Mouse (Mus musculus) forebrain, embryonic 14.5 days (tissue): ENCODE data around the gene Eng. TPM values are rescaled to one million over a fixed set of nuclear protein-coding genes. Genes with fewer than 3 reads are reported as not detected.

Experiments used
- ATAC-seq: fragments of 200-750 bp; cut with Nextera tagmentation; 2 replicates; pipeline ENCODE4 v1.8.0; 2017; ENCODE audit warnings: mild to moderate bottlenecking, moderate library complexity
- DNase-seq: peaks from one replicate; pipeline ENCODE4 v3.0.0-alpha.2; 2015; ENCODE audit warnings: low spot score
- H3K27ac ChIP-seq: fragments of 300-500 bp; sonication (generic); 2 replicates; pipeline ENCODE4 v1.5.1; 2014; ENCODE audit warnings: low read depth, mild to moderate bottlenecking, control low read depth, low read length, moderate library complexity
- H3K27me3 ChIP-seq: fragments of 300-500 bp; sonication (generic); replicated peaks from 2 replicates; pipeline ENCODE4 v1.6.1; 2014; ENCODE audit warnings: low read length, control low read depth, mixed read lengths; ENCODE audit not compliant: control insufficient read depth, insufficient read depth
- H3K36me3 ChIP-seq: fragments of 300-500 bp; sonication (generic); 2 replicates; pipeline ENCODE4 v1.6.1; 2014; ENCODE audit warnings: low read length, control low read depth; ENCODE audit not compliant: control insufficient read depth, insufficient read depth
- H3K4me1 ChIP-seq: fragments of 300-500 bp; sonication (generic); 2 replicates; pipeline ENCODE4 v1.6.1; 2014; ENCODE audit warnings: antibody characterized with exemption, low read length, control low read depth; ENCODE audit not compliant: control insufficient read depth, insufficient read depth
- H3K4me2 ChIP-seq: fragments of 300-500 bp; sonication (generic); 2 replicates; pipeline ENCODE4 v1.6.1; 2014; ENCODE audit warnings: mild to moderate bottlenecking, control low read depth, low read length
- H3K4me3 ChIP-seq: fragments of 300-500 bp; sonication (generic); 2 replicates; pipeline ENCODE4 v1.5.1; 2014; ENCODE audit warnings: low read depth, low read length, control low read depth
- H3K9ac ChIP-seq: fragments of 300-500 bp; sonication (generic); 2 replicates; pipeline ENCODE4 v1.6.1; 2014; ENCODE audit warnings: mild to moderate bottlenecking, low read length, control low read depth, moderate library complexity
- H3K9me3 ChIP-seq: fragments of 300-500 bp; sonication (generic); replicated peaks from 2 replicates; pipeline ENCODE4 v1.6.1; 2016; ENCODE audit warnings: low read length, control low read depth, mixed read lengths; ENCODE audit not compliant: control insufficient read depth
- WGBS: fragments of 180-500 bp; shearing (Covaris S2); extraction: QIAGEN DNeasy Blood & Tissue Kit; methylation state at CpG from one replicate; pipeline ENCODE4 v1.1.7; 2014; 5-methylcytosine and 5-hydroxymethylcytosine counted together
- polyA plus RNA-seq: library from polyadenylated mRNA; unstranded; fragments of >200 nt; fragmentation: Nextera tagmentation; extraction: Ambion mirVana; gene quantifications from 2 replicates; pipeline ENCODE4 v1.2.1, GENCODE M21; 2014

The Eng gene
- polyA plus RNA-seq, 1 experiment from 2014 or later: 15.0 TPM

DNA sequence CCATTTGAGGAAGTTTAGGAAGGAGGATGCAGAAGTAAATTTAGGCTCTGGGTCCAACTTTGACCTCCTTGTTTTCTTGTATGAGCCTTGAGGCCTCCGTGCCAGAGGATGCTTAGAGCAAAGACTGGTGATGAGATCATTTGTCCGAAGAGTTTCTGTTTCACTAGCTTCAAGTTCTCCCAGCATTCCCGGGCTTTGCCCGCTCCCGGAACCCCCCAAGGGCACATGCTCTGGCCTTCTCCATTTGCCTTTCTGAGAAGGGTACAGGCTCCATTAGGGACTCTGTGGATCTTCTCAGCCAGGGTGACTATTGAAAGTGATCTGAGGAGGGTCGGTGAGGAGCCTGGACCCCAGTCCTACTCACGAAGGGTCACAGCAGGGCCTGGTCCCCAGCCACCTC is 971 bp downstream of the Eng start:
- DNase-seq (no peak), ATAC-seq (no peak)
- Histone ChIP-seq H3K36me3 (no peaks in the 10 kb centered on the region), H3K9ac (no peak overlapping the region), H3K4me2 (no peak overlapping the region), H3K27me3 (no peaks in the 10 kb centered on the region), H3K4me1 (no peaks in the 10 kb centered on the region), H3K9me3 (no peaks in the 10 kb centered on the region), H3K27ac (no peak overlapping the region), H3K4me3 (no peak overlapping the region)
- 92% methylated on average over 7 of the region's 7 CpGs for WGBS

DNA sequence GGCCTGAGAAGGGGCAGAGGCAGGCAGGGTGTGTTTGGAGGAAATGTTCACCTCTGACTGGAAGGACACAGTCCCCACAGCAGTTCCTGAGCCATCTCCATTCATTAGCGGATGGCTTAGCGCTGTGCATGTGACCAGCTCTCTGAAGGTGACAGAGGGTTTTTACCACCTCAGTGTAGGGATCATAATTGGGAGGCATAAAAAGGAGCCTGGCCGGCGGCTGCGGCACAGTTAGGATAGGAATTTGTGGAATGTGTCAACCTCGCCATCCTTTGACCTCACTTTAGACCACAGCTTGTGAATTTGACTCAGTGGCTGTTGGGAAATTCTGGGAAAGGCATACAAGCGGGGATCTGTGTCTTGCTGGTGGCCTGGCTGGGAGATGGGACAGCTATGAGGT is 7.4 kb downstream of the Eng start:
- WGBS: 65% methylated on average over 7 of the region's 7 CpGs
- DNase-seq (no peak), ATAC-seq (no peak)
- Histone ChIP-seq H3K27me3 (no peaks in the 10 kb centered on the region), H3K4me3 (no peak overlapping the region), H3K4me1 (no peaks in the 10 kb centered on the region), H3K4me2 (no peak overlapping the region), H3K9me3 (no peaks in the 10 kb centered on the region), H3K9ac (no peak overlapping the region), H3K36me3 (no peaks in the 10 kb centered on the region), H3K27ac (no peak overlapping the region)

DNA sequence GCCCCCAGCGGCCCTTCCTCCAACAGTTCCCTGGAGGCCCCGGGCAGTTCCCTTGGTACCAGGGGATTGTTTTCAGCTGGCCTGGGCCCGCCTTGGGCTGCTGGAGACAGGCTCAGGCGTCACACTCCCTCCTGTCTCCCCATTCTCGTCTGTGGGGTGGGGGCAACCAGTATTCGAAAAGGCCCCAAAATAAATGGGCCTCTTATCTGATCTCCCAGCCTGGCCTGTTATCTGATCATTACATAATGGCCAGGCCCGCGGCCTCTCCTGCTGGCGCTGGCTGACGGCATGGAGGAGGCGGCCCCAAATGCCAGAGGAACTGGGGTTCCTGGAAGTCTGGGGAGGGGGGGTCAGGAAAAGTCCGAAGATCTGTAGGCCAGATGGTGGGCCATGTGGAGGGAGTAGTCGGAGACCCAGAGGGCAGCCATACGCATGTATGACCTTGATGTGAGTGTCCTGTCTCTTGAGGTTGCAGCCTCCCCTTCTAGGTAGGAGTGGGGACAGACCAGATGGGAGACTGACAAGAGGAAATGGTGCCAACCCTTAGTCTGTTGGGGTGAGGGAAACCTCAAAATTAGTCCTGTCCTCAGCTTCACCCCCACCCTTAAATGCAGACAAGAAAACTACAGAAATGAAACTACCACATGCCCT is 8.5 kb downstream of the Eng start:
- no peak overlapping the region for H3K9ac ChIP-seq
- WGBS: 87% methylated on average over 14 of the region's 14 CpGs
- no peaks in the 10 kb centered on the region for H3K4me1 ChIP-seq
- no peak overlapping the region for H3K4me3 ChIP-seq
- no peaks in the 10 kb centered on the region for H3K9me3 ChIP-seq
- ATAC-seq (no peak), DNase-seq (no peak)
- no peak overlapping the region for H3K27ac ChIP-seq
- H3K4me2 ChIP-seq: no peak overlapping the region
- H3K27me3 ChIP-seq: no peaks in the 10 kb centered on the region
- H3K36me3 ChIP-seq: no peaks in the 10 kb centered on the region

DNA sequence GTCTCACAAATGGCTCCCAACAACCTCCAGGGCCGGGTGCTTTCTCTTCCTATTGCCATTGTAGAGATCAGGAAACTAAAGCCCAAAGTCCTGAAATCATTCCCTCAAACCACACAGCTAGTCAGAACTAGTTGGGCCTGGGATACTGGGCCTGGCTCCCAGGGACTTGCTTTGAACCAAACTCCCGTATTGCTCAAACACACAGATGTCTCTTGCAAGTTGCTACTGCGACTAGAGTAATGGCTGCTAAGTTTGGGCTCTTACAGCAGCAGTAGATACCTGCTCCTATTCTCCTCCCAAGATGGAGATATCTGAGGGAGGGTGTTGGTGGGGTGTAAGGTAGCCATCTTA is 9.0 kb downstream of the Eng start:
- no peaks in the 10 kb centered on the region for H3K36me3 ChIP-seq
- ATAC-seq (no peak), DNase-seq (no peak)
- H3K4me2 ChIP-seq: no peak overlapping the region
- no peak overlapping the region for H3K4me3 ChIP-seq
- H3K27ac ChIP-seq: no peak overlapping the region
- 92% methylated on average over 3 of the region's 3 CpGs for WGBS
- no peaks in the 10 kb centered on the region for H3K27me3 ChIP-seq
- H3K4me1 ChIP-seq: no peaks in the 10 kb centered on the region
- no peak overlapping the region for H3K9ac ChIP-seq
- H3K9me3 ChIP-seq: no peaks in the 10 kb centered on the region

DNA sequence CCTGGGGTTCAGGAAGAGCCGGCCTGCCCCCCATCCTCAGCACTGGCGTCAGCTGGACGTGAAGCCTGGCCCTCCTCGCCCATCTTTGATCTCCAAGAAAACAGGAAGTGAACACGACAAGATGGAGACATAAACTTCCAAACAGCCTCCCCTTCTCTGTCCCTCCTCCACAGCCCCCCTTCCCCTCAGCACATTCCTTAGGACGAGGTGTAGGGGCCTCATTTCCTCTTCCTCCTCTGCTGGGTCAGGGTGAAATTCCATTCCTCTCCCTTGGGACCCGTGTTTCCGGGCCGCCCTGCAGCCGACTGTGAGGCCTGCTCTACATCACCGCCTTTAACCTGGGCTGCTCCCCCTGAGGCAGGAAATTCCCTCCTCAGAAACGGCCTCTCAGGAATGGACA is 9.4 kb downstream of the Eng start:
- no peak for ATAC-seq
- no peaks in the 10 kb centered on the region for H3K4me1 ChIP-seq
- H3K36me3 ChIP-seq: no peaks in the 10 kb centered on the region
- no peaks in the 10 kb centered on the region for H3K27me3 ChIP-seq
- DNase-seq: no peak
- H3K27ac ChIP-seq: no peak overlapping the region
- H3K9ac ChIP-seq: no peak overlapping the region
- WGBS: 78% methylated on average over 12 of the region's 12 CpGs
- no peak overlapping the region for H3K4me2 ChIP-seq
- no peaks in the 10 kb centered on the region for H3K9me3 ChIP-seq
- H3K4me3 ChIP-seq: no peak overlapping the region

DNA sequence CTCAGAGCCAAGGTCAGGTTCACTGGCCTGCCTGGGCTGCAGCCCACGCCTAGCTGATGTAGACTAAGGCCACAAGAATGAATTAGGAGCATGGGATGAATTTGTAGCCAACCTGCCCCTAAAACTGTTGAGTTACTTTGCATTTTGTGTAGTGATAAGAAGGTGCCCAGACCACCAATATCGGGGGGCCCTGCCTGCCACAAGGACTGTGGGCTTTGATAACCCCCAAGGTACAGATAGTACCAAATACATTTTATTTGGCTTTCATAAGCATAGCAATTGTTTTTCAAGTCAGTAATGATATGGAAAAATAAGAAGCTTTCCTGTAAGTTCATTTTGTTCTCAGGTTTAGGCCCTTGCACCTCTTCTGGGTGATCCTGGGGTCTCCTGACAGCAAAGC is 12.5 kb downstream of the Eng start:
- ATAC-seq: no peak
- Histone ChIP-seq H3K4me2 (no peak overlapping the region), H3K27ac (no peak overlapping the region), H3K36me3 (no peaks in the 10 kb centered on the region), H3K9ac (no peak overlapping the region), H3K4me3 (no peak overlapping the region), H3K27me3 (no peaks in the 10 kb centered on the region), H3K4me1 (no peaks in the 10 kb centered on the region), H3K9me3 (no peaks in the 10 kb centered on the region)
- no peak for DNase-seq
- 91% methylated on average over 2 of the region's 2 CpGs for WGBS

DNA sequence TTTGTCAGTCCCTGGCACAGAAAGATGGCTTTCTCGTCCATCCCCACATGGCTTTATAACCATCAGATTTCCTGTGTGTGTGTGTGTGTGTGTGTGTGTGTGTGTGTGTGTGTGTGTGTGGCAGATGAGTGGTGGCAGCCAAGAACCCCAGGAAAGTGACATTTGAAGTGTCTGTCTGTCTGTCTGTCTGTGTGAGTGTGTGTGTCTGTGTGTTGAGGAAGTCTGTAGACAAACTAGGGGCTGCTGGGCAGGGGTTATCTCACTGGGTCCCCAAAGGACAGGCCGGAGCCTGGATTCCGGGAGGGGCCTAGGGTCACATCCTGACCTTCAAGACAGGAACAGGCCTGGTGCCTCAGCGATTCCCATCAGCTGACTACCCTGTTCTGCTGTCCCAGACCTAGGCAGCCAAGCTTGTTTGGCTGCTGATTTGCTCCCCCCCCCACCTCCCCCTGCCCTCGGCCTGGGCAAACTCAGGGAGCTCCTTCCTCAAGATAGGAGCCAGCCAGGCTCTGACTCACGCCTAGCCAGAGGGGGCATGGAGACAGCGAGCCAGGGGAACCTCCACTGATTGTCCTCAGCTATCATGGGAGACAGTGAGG is 15.2 kb downstream of the Eng start:
- Histone ChIP-seq H3K27ac (no peak overlapping the region), H3K4me2 (no peak overlapping the region), H3K36me3 (no peaks in the 10 kb centered on the region), H3K4me1 (no peaks in the 10 kb centered on the region), H3K9ac (no peak overlapping the region), H3K27me3 (no peaks in the 10 kb centered on the region), H3K4me3 (no peak overlapping the region), H3K9me3 (no peaks in the 10 kb centered on the region)
- DNase-seq: no peak
- 73% methylated on average over 7 of the region's 7 CpGs for WGBS
- ATAC-seq: no peak

DNA sequence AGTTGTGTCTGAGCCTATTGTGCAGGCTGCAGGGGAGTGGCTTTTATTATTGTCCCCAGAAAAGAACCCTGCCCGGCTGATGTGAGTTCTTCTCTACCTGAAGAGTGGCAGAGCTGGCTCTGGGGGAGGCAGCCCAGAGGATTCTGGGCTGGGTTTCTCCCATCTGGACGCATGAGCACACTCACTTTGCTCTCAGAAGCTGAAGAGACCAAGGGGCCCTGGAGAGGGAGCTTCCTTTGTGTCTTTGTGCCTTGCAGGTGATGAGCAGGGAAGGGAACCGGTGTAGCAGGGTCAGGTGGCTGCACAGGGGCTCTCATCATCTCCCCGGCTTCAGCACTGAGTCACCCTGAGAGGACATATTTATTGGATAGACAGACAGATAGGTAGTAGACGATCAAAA is 15.9 kb downstream of the Eng start:
- WGBS: 48% methylated on average over 5 of the region's 5 CpGs
- no peaks in the 10 kb centered on the region for H3K9me3 ChIP-seq
- H3K4me3 ChIP-seq: no peak overlapping the region
- H3K27ac ChIP-seq: no peak overlapping the region
- no peak for DNase-seq
- H3K9ac ChIP-seq: no peak overlapping the region
- no peak for ATAC-seq
- no peaks in the 10 kb centered on the region for H3K36me3 ChIP-seq
- H3K4me1 ChIP-seq: no peaks in the 10 kb centered on the region
- no peak overlapping the region for H3K4me2 ChIP-seq
- H3K27me3 ChIP-seq: no peaks in the 10 kb centered on the region

DNA sequence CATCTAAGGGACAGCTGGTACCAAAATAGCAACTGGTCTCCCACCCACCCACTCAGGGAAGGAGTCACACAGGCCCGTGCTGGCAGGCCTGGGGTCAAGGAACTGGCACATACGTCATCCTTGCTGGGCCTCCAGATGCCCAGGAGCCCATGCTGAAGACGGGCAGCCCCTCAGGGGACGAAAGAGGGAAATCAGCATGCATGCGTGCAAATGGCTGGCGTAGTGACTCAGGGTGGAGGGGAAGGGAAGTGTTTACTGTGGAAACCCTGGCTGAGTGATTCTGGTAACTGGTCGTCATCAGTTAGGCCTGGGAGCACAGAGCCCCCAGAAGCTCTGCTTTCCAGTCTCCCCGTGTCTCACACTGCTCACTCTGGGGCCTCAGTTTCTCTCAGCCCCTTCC is 18.9 kb downstream of the Eng start:
- 81% methylated on average over 8 of the region's 8 CpGs for WGBS
- DNase-seq (no peak), ATAC-seq (no peak)
- H3K9me3 ChIP-seq: no peaks in the 10 kb centered on the region
- H3K4me3 ChIP-seq: no peak overlapping the region
- H3K4me2 ChIP-seq: no peak overlapping the region
- H3K9ac ChIP-seq: no peak overlapping the region
- no peaks in the 10 kb centered on the region for H3K36me3 ChIP-seq
- no peak overlapping the region for H3K27ac ChIP-seq
- no peaks in the 10 kb centered on the region for H3K27me3 ChIP-seq
- no peaks in the 10 kb centered on the region for H3K4me1 ChIP-seq
